Mouse (Mus musculus) left cerebral cortex, adult 18-20 months (tissue): ENCODE data around the gene Rbms3. TPM values are rescaled to one million over a fixed set of nuclear protein-coding genes. Genes with fewer than 3 reads are reported as not detected.

Experiments used
- DNase-seq, 2 experiments: peaks; one replicate each; pipeline ENCODE4 v3.0.0; 2021 to 2022; ENCODE audit warnings: low spot score in 2 of 2, mixed read lengths in 1 of 2
- total RNA-seq, 2 experiments: library from RNA; stranded (reverse); gene quantifications; 2 replicates each; pipeline ENCODE4 v1.2.3; 2021

The Rbms3 gene
- total RNA-seq, 2 experiments from 2014 or later, result 11.6 to 12.9 TPM

DNA sequence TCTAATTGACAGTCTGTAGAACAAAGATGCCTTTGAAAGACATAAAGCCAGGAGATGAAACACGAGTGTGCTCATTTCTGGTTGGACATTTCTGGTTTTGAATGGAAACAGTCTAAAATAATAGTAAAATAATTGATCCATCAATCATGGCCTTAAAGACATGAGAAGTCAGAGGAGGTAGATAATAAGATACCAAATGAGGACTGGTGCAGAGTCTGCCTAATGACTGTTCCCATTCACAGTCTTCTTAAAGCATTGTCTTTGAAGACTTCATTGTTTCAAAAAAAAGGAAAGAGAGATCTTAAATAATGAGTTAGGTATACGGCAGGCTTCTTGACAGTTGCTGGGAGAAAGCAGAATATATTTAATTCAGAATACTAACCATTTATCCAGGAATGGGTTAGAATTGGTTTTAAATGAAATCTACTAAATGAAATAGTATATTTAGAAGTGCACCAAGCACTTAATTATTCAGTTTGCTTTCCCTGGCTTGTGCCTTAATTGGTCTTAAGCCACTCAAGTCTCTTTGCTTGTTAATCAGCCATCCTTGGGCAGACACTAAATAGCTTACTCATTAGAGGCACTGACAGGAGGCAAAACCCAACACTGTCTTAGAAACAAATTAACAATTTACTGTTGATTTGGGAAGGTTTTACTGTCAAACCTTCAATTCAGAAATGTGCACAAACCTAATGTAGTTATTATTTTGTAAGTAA lies 834.3 kb downstream of the Rbms3 start:
- DNase-seq, result no peak

DNA sequence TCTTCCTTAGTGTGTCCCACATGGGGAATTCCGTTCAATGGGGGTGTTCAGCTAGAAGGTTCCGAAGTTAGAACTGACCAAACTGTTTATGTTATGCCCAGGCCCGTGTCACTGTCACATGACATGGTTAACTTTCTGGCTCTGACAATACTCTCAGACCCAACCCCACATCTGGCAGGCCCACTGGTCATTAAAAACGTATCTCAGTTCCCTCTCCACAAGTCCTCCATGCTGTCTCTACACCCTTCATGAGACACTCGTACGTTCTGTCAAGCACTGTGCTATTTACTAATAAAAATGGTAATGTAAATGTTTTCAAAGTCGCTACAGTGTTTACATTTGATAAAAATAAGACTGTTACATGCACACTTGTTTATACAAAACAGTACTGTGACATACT lies 837.9 kb downstream of the Rbms3 start:
- DNase-seq, result no peak

DNA sequence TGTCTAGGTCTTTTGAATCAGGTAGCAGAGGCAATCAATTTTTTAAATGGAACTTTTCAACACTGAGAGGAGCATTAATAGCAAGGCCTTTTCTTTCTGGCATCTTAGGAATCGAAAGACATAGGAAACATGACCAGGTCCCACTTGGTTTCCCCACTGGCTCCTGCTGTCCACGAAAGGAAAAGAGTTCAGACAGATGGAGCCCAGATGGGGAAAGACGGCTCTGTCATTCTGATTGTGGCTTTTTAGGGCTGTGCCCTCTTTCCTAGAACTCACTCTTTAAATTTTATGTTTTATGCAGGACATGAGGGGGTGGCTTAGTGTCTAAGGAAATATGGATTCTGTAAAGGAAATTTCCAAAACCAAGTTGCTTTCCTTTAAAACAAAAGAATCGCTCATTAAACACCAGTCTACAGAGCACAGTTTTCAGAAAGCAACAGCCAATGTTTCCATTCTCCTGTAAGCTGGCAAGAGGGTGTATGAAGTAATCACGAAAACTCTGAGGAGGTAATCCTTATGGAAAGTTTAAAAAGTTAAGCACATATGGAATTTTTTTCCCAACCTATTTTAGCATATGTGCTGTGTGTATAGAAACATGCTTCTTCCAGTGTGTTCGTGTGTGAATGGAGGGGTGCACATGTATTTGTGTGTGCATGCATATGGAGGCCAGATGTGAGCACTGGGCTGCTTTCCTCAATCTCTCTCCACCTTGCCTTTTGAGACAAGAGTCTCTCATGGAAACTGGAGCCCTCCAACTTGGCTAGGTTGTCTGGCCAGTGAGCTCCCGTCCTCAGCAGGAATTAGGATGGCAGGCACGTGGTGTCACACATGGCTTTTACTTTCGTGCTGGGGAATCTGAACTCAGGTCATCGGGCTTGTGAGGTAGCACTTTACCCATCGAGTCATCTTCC lies 843.3 kb downstream of the Rbms3 start:
- DNase-seq, result no peak

DNA sequence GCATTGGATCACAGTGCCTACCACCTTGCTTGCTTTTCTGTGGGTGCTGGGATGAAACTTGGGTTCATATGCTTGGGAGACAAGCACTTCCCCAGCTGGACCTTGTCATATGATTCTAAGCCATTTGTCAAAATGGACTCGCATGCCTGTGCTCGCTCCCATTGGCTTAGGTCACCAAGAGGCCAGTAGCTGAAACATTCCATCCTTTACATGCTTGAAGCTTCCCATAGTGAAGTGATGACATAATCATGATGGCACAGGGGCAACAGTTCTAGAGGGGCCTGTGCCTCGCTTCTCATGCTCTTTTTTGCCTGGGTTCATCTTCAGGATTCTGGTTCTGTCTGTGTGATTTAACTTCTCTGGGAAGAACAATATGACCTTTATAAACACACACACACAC lies 857.9 kb downstream of the Rbms3 start:
- no peak for DNase-seq

DNA sequence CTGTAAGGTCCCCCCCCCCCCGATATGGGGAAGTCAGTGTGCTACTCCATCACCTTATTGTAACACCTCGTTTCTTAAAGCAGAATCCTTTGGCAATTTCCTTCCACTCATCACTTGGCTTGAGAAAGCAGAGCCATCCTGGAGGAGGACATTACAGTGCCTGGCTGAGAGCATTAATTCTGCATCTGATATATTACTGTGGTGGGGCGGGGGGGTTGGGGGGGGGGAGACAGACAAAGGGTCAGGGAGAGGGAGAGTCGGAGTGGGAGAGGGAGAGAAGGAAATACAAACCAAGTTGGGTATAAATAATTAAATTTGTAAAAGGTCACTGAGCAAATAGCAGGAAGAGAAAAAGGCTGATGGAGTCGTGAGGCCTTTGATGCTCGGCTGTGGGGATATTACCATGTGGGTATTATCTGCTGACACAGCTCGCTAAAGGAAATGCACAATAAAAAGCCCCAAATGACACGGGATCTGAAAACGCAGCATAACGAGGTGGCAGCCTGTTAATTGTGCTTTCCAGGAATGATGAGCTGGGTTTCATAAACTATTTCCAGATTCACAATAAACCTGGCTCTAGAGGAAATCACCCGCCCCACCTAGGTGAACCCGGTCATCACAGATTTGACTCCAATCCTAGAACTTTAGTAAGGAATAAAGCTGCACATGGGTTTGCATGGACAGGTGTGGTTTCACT lies 860.2 kb downstream of the Rbms3 start:
- DNase-seq, result no peak

DNA sequence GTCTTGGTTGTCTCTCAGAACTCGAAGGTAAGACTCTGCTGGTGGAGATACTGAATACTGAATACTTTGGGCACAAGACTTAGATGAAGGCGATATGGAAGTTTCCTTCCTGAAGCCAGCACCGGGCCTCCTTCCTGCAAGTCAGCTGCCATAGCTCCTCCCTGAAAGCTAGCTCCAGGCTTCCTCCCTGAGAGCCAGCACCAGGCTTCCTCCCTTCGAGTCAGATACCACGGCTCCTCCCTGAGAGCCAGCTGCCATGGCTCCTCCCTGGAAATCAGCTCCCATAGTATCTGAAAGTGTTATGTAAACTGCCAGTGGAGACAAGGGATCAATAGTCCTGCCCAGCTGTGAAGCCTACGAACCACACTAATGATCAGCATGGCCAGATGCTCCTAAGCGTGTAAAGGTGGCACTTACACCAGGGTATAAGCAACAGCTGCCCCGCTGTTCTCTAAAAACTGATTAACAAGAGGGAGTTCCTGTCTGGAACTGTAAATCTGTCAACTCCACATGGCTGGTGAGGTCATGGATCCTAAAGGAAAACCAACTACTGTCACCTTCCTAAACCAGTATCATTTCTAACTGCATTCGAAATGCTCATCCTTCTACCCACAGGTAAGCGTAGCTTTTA lies 867.2 kb downstream of the Rbms3 start:
- DNase-seq, result no peak

DNA sequence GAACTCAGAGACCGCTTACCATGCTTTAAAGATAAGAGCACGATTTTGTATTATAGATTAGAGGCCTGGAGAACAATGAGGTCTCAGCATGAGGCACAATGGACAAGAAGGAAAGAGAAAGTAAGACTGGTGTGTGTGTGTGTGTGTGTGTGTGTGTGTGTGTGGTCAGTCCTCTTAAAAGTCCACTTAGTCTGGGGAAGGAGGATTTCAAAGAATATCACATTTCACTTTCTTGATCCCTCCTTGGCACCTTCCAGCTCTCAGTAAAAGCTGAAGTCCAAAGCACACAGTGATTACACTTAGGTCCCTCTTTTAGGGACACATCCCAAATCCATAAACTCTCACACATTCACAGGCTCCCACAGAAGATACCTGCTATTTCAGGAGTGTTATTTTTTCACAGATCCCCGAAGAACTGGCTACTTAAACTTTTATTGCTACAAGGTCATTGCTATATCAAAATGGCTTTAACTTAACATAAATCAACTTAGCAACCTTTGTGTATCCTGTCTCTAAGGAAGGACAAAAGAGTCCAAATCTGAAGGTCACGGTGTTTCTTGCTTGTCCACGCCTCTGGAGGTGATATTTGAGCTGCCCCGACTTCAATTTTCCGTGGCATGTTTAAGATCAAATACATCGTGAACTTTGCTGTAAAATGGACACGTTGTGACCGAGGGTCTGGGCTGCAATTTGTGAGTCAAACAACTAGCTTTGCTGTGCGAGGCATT lies 880.7 kb downstream of the Rbms3 start:
- no peak for DNase-seq

DNA sequence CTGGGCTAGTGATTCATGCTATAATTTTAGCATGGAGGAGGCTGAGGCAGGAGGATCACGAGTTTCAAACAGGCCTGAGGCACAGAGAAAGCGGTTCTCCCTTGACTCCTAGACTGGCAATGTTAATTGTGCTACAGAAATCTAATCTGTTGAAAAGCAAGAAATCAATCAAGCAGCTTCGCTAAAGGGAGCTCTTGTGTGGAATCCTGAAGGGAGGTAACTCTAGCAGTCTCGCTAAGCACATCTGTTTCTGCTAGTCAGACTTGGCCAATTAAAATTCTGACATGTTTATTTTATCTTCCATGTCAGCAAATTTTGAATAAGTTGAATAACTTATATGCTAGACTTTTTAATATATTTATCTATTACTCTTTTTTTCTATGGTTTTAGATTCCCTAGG lies 881.4 kb downstream of the Rbms3 start:
- DNase-seq, result no peak

DNA sequence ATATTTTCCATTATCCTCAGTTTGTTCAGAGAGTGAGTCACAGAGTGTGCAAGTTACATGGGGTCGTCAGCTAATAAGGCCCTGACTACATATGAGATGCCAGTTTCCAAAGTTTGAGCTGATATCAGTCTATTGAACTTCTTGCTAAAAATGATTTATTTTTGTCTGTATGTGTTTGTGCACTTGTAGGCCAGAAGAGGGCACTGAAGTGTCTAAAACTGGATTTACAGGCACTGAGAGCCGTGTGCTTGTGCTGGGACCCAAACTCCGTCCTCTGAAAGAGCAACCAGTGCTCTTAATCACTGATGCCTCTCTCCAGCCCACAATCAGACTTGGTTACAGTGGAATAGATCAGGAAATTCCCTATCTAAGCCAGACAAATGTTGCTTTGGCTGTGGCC lies 882.8 kb downstream of the Rbms3 start:
- DNase-seq, result no peak

DNA sequence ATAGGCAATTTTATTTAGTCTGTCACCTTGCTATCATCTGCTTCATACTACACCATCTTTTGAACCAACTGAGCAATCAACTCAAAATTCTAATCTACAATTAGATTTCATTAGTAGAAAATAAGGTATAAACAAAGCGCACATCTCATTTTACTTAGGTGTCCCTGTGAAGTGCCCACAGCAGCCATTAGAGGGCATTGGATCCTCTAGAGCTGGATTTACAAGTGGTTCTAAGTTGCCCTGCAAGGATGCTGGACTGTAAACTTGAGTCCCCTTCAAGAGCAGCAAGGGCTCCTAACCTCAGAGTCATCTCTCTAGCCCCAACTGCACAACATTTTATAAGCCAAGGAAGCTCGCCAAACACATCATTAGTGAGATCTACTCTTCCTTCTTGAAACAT lies 891.9 kb downstream of the Rbms3 start:
- no peak for DNase-seq

DNA sequence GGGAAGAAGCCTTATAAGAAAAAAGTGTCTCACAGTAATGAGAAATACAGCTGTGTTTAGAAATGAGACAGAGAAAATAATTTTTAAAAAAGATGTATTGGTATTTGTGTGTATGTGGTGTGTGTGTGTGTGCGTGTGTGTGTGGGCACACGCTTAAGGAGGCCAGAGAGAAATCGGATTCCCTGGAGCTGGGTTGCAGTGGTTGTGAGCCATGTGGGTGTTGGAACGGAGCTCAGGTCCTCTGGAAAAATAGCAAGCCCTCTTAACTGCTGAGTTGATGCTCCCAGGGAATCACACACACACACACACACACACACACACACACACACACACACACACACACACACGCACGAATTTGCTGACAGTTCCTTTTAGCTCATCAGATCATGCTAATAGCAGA lies 900.5 kb downstream of the Rbms3 start:
- DNase-seq, result no peak

DNA sequence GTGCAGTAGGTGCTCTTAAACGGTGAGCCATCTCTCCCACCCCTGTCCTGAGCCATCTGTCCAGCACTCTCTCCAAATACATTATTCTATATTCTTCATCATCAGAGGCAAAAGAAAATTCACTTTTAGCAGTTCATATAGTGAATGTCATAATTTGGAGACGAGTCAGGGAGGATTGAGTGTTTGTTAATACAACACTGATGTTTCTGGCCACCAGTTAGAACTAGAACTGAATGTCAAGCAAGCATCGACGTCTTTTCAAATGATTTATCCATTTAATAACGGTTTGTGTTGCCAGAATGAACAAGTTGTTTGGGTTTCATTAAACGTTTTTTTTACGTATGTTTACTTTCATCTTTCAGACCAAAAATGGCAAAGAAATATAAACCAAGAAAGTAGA lies 901.1 kb downstream of the Rbms3 start:
- DNase-seq, result no peak

DNA sequence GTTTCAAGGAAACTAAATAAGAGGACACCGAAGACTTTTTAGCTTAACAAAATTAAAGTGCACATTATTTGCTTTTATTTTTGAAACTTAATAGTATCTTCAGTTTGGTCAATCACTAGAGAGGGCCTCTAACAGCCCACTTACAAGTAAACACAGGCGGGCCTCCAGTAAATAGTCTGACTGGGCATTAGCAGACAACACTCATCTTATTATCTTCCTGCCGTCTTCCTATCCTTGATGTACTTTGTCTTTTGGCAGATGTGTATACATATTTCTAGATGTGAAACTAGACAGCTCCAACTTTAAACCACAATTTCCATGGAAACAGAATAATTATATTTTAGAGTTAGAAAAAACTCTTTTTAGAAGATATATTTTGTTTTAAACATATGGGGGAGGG lies 901.6 kb downstream of the Rbms3 start:
- DNase-seq, result no peak

DNA sequence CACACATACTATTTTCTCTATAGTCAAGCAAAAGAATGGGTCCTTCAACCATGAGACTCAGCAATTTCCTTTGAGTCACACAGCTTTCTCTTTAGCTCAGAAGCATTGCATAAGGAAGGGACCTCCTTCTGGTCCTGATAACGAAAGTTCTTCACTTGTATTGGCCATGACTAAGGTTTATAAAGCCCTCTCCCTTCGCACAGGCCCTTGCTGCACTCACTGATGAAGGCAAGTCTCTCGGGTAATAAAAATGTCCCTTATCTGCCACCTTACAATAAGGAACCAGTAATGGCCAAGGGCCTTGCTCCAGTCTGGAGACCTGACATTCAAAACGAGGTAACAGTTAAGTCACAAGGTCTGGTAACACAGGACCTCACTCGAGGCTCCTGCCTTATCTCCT lies 905.1 kb downstream of the Rbms3 start:
- no peak for DNase-seq

DNA sequence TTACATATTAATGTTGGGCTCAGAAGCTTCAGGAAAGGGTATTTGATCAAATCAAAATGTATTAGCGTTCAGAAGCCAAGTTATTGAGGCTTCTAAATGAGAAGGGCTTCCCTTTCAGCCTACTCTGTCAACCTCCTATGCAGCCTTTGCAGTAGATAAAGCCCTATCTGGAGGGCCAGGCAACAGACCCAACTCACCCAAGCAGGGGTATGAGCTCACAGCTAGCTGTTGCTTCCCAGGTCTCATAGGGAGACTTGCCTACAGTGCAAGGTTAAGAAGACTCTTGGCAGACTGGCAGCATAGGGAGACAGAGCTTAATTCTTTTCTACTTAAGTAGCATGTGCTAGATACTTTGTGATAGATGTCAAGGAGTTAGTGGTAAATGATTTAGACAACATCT lies 926.6 kb downstream of the Rbms3 start:
- no peak for DNase-seq

DNA sequence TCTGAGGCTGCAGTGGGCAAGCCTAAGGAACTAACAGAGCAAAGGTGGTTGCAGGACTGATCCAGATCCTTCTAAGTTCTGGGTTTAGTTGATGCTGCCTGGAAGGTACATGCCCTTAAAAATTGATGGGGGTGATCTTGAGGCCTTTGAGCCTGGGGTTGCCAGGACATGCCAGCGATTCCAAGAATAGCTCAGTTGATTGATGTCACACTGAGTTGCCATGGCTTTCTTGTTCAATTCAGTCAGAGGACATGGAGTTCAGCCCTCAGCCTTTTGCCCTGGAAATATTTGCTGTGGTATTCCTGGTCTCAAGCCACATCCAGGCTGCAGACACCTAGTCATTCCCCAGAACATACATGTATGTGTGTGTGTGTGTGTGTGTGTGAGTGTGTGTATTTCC lies 927.1 kb downstream of the Rbms3 start:
- DNase-seq, result no peak

DNA sequence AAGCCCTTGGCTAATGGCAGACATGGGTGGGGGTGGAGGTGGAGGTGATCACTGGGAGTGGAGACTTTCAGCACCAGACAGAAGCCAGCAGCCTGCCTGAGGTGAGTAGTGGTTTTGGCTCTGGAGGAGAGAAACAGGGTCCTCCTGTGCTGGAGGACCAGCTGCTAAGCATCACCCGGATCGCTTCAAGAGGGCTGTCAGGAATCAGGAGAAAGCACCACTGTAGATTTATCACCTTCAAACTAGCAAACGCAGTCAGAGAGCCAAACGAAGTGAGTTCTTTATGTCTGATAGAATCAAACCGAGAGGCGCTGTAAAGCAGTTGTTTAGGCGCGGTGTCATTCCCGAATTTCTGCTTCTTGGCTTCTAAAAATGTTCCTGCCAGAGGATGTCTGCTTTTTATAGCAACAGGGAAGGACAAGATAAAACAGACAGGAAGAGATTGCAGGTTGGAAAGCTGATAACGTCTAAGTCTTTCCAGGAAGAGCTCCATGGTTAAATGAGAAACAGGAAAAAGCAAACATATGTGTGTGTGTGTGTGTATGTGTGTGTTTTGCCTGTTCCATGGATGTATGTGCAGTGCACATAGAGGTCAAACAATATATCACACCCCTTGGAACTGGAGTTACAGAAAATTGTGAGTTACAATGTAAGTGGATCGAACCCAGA lies 928.1 kb downstream of the Rbms3 start:
- DNase-seq, result no peak

DNA sequence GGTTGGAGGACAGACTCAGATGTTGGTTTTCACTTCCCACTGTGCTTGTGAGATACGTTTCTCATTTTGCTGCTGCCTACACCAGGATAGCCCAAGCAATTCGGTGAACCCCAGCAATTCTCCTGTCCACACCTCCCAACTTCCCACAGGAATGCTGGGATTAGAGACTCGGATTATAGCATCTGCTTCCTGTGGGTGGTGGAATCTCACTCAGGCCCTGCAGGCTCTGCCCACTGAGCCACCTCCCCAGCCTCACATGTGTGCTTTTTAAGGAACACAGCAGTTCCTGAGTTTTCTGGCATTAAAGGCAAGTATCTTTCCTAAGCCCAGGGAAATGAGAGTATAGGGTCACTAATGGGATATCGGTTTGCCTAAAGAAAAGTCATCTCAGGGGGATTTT lies 941.1 kb downstream of the Rbms3 start:
- DNase-seq, result no peak

DNA sequence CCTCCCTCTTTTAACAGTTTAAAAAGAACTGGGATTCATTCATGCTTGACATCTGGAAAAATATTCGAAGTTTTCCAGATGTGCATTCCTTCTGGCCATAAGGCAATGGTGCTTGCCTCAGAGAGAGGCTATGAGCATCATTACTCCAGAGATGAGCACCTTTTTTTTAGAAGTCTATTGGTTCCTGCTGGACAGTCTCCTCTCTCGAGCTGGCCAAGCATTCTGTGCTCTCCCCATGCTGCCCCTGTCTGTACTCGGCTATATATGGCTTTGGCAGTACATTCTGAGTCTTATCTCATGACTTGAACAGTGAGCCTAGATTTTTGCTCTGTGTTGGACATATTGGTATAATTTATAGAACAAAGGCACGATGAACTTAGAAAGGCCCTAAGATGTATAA lies 952.6 kb downstream of the Rbms3 start:
- DNase-seq, result no peak

DNA sequence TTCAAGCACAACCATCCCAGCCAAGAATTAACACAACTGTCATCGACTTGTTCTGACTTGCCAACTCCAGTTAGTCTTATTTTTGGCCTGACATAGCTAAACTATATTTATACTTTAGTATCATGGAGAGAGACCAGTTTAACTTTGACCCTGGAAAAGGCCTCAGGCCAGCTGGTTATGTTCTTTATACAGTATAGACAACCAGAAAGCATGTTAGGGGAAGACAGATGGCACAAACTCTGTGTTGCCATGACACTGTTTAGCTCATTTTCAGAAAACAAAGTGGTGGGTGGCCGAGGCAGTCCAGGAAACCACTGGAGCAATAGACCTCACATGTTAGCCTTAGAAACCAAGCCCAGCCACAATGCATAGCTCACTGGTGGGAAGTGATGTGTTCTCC lies 953.3 kb downstream of the Rbms3 start:
- DNase-seq, result peak in 1 of 2 experiments; percentile 4
